Mouse (Mus musculus): Measurements from ENCODE around the gene Psg28. TPM values are rescaled to one million over a fixed set of nuclear protein-coding genes. Genes with fewer than 3 reads are reported as not detected.
A peak's percentile ranks its signal among the peaks of the same experiment; 100 is the strongest.
"Not testable (repeated sequence)": the region's sequence is repeated elsewhere in the genome, so short reads cannot be mapped to it uniquely, and the experiment has no call there.

Psg28 gene
- polyA plus RNA-seq (2014; fragmentation: Nextera tagmentation; extraction: Ambion mirVana): not detected in 2 replicates

GRCm38 (mm10) chr7:18431941-18432340, at the start of gene Psg28:
Gene Psg28 (minus strand): TSS chr7:18432041.
- H3K4me2 ChIP-seq (replicated peaks; ENCODE audit: low read depth, low read length); H3K4me1 ChIP-seq (replicated peaks; ENCODE audit: control insufficient read depth, insufficient read depth, low read length); H3K27me3 ChIP-seq (ENCODE audit: control insufficient read depth, insufficient read depth, low read length); ATAC-seq (ENCODE audit: low FRiP score); H3K4me3 ChIP-seq (ENCODE audit: low read depth, low read length); H3K9ac ChIP-seq (ENCODE audit: low read depth, low read length); H3K9me3 ChIP-seq (ENCODE audit: control insufficient read depth, low read length); H3K27ac ChIP-seq (ENCODE audit: low read depth, low read length); H3K36me3 ChIP-seq (ENCODE audit: control insufficient read depth, insufficient read depth, low read length); DNase-seq (ENCODE audit: low spot score): not testable (repeated sequence)
- whole genome bisulfite sequencing: 84% methylated on average over 2 of the region's 2 CpGs

- Histone ChIP-seq H3K9ac (ENCODE audit: low read depth, low read length) (no peak overlapping the region), H3K36me3 (ENCODE audit: control insufficient read depth, insufficient read depth, low read length) (no peaks in the 10 kb centered on the region), H3K27me3 (ENCODE audit: control insufficient read depth, insufficient read depth, low read length) (no peaks in the 10 kb centered on the region), H3K27ac (ENCODE audit: low read depth, low read length) (no peak overlapping the region), H3K9me3 (ENCODE audit: control insufficient read depth, low read length) (no peaks in the 10 kb centered on the region), H3K4me1 (replicated peaks; ENCODE audit: control insufficient read depth, insufficient read depth, low read length) (no peaks in the 10 kb centered on the region), H3K4me3 (ENCODE audit: low read depth, low read length) (no peak overlapping the region), H3K4me2 (replicated peaks; ENCODE audit: low read depth, low read length) (no peak overlapping the region)
- WGBS: 48% methylated on average over 11 of the region's 11 CpGs
- DNase-seq (ENCODE audit: low spot score) (peak; percentile 2), ATAC-seq (ENCODE audit: low FRiP score) (peak; percentile 63; the same call in 1 of the 2 replicates)
Observed at GRCm38 (mm10) chr7:18403407-18403806, 28.4 kb downstream of the Psg28 start.

- Histone ChIP-seq H3K27me3 (ENCODE audit: control insufficient read depth, insufficient read depth, low read length) (no peaks in the 10 kb centered on the region), H3K4me2 (replicated peaks; ENCODE audit: low read depth, low read length) (no peak overlapping the region), H3K27ac (ENCODE audit: low read depth, low read length) (no peak overlapping the region), H3K36me3 (ENCODE audit: control insufficient read depth, insufficient read depth, low read length) (no peaks in the 10 kb centered on the region), H3K4me1 (replicated peaks; ENCODE audit: control insufficient read depth, insufficient read depth, low read length) (no peaks in the 10 kb centered on the region), H3K9me3 (ENCODE audit: control insufficient read depth, low read length) (no peaks in the 10 kb centered on the region), H3K4me3 (ENCODE audit: low read depth, low read length) (no peak overlapping the region), H3K9ac (ENCODE audit: low read depth, low read length) (no peak overlapping the region)
- WGBS: 38% methylated on average over 19 of the region's 35 CpGs
- peak; percentile 71 for ATAC-seq (ENCODE audit: low FRiP score)
- DNase-seq (ENCODE audit: low spot score): peak; percentile 19
Observed at GRCm38 (mm10) chr7:18402527-18403237, 29.2 kb downstream of the Psg28 start.

DNA sequence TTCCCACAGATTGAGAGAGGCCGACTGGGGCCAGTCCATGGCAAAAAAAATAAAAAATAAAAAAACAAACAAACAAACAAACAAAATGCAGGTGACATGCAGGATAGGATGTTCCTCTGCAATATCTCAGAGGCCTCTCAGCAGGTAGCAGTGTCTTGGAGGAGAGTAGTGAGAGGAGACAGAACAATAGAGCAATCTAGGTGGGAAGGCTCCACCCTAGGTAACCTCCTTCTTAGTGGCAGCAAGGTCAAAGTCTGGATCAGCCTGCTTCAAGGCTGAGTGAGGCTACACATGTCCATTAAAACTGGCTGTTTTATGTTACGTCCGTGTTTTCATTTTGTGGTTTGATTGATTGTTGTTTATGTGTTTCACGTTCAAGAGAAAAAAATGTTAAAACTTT, 40.4 kb downstream of the Psg28 start:
- not testable (repeated sequence) for H3K4me1 ChIP-seq (replicated peaks; ENCODE audit: control insufficient read depth, insufficient read depth, low read length); H3K9me3 ChIP-seq (ENCODE audit: control insufficient read depth, low read length); H3K27me3 ChIP-seq (ENCODE audit: control insufficient read depth, insufficient read depth, low read length); ATAC-seq (ENCODE audit: low FRiP score); H3K27ac ChIP-seq (ENCODE audit: low read depth, low read length); DNase-seq (ENCODE audit: low spot score); H3K4me3 ChIP-seq (ENCODE audit: low read depth, low read length); H3K4me2 ChIP-seq (replicated peaks; ENCODE audit: low read depth, low read length); H3K36me3 ChIP-seq (ENCODE audit: control insufficient read depth, insufficient read depth, low read length); H3K9ac ChIP-seq (ENCODE audit: low read depth, low read length)
- 81% methylated on average over 4 of the region's 4 CpGs for WGBS

- H3K4me2 ChIP-seq (replicated peaks; ENCODE audit: low read depth, low read length): no peak overlapping the region
- no peaks in the 10 kb centered on the region for H3K4me1 ChIP-seq (replicated peaks; ENCODE audit: control insufficient read depth, insufficient read depth, low read length)
- H3K36me3 ChIP-seq (ENCODE audit: control insufficient read depth, insufficient read depth, low read length): no peaks in the 10 kb centered on the region
- no peak for ATAC-seq (ENCODE audit: low FRiP score)
- 56% methylated on average over 2 of the region's 2 CpGs for WGBS
- no peak overlapping the region for H3K4me3 ChIP-seq (ENCODE audit: low read depth, low read length)
- DNase-seq (ENCODE audit: low spot score): no peak
- no peaks in the 10 kb centered on the region for H3K27me3 ChIP-seq (ENCODE audit: control insufficient read depth, insufficient read depth, low read length)
- H3K9ac ChIP-seq (ENCODE audit: low read depth, low read length): no peak overlapping the region
- peaks cover 8% of the 10 kb centered on the region for H3K9me3 ChIP-seq (ENCODE audit: control insufficient read depth, low read length)
- no peak overlapping the region for H3K27ac ChIP-seq (ENCODE audit: low read depth, low read length)
Observed at GRCm38 (mm10) chr7:18378295-18378694, 53.5 kb downstream of the Psg28 start.

Other genes starting within 250 kb of the Psg28 start
- gene Mill1, start 186.7 kb downstream of the Psg28 start, polyA plus RNA-seq (2014; fragmentation: Nextera tagmentation; extraction: Ambion mirVana): not detected in 2 replicates
- not detected in 2 replicates for gene Psg18, start 77.0 kb downstream of the Psg28 start, polyA plus RNA-seq (2014; fragmentation: Nextera tagmentation; extraction: Ambion mirVana)
- gene Psg26, start 52.1 kb upstream of the Psg28 start, polyA plus RNA-seq (2014; fragmentation: Nextera tagmentation; extraction: Ambion mirVana): not detected in 2 replicates
- not detected in 2 replicates for gene Psg25, start 100.2 kb upstream of the Psg28 start, polyA plus RNA-seq (2014; fragmentation: Nextera tagmentation; extraction: Ambion mirVana)
- gene Psg27, start 135.3 kb upstream of the Psg28 start, polyA plus RNA-seq (2014; fragmentation: Nextera tagmentation; extraction: Ambion mirVana): not detected in 2 replicates
- gene Psg23, start 184.5 kb upstream of the Psg28 start, polyA plus RNA-seq (2014; fragmentation: Nextera tagmentation; extraction: Ambion mirVana): not detected in 2 replicates
- gene Psg21, start 224.7 kb upstream of the Psg28 start, polyA plus RNA-seq (2014; fragmentation: Nextera tagmentation; extraction: Ambion mirVana): not detected in 2 replicates